Mouse (Mus musculus): ENCODE results near the gene Pamr1.

DNA sequence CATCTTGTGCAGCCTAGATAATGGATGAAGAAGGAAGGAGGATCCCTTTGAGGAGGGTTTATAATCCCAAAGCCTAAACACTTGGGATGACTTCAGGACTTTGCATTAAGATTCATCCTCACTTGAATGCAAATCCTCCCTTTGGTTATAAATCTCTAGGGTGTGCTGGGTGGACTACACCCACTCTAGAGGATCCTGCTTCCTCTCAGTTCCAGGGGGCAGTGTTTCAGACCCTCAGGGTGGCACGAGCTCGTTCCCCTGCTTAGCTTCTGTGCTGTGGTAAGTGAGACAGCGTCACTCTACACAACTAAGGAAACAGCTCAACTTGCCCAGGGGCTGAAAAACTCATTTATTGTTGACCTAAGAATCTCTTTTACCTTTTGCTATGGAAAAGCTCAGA lies 1.8 kb downstream of the Pamr1 start:
- no peak for TF ChIP-seq TAL1 (IDR thresholded peaks at IDR 0.05; ENCODE audit: low read length)
- TF ChIP-seq GATA1 (IDR thresholded peaks at IDR 0.05; ENCODE audit: low read length), result no peak
